Mouse (Mus musculus): ENCODE results near the gene Sub1. TPM values are rescaled to one million over a fixed set of nuclear protein-coding genes. Genes with fewer than 3 reads are reported as not detected.

Sub1 gene
- polyA plus RNA-seq, 1 experiment from 2014 or later: 644 TPM

GRCm38 (mm10) chr15:12009712-12010601 is 13.2 kb upstream of the Sub1 start:
- Histone ChIP-seq H3K4me1 (no peaks in the 10 kb centered on the region), H3K4me3 (peak overlapping the region; percentile 33), H3K4me2 (peak overlapping the region; percentile 56), H3K36me3 (no peaks in the 10 kb centered on the region), H3K27ac (no peak overlapping the region), H3K9me3 (no peaks in the 10 kb centered on the region), H3K9ac (no peak overlapping the region; the same call in 1 of the 2 replicates), H3K27me3 (no peaks in the 10 kb centered on the region; the same call in 1 of the 2 replicates)
- WGBS: 52% methylated on average over 23 of the region's 23 CpGs
- ATAC-seq (ENCODE audit: borderline replicate concordance, extremely low read depth, low FRiP score, low TSS enrichment): no peak

- H3K4me3 ChIP-seq: no peak overlapping the region
- ATAC-seq (ENCODE audit: borderline replicate concordance, extremely low read depth, low FRiP score, low TSS enrichment): no peak
These were observed 12.1 kb upstream of the Sub1 start for GRCm38 (mm10) chr15:12008894-12009293.

GRCm38 (mm10) chr15:12007971-12008800 is 11.4 kb upstream of the Sub1 start:
- H3K4me2 ChIP-seq: no peak overlapping the region
- H3K27me3 ChIP-seq: no peaks in the 10 kb centered on the region; the same call in 1 of the 2 replicates
- no peak for ATAC-seq (ENCODE audit: borderline replicate concordance, extremely low read depth, low FRiP score, low TSS enrichment)
- H3K4me3 ChIP-seq: no peak overlapping the region
- no peaks in the 10 kb centered on the region for H3K9me3 ChIP-seq
- H3K36me3 ChIP-seq: no peaks in the 10 kb centered on the region
- WGBS: 54% methylated on average over 13 of the region's 13 CpGs
- no peak overlapping the region for H3K9ac ChIP-seq
- H3K27ac ChIP-seq: no peak overlapping the region
- no peaks in the 10 kb centered on the region for H3K4me1 ChIP-seq

More at GRCm38 (mm10) chr15:12008894-12009293, 12.1 kb upstream of the Sub1 start:
- Histone ChIP-seq H3K27me3 (no peaks in the 10 kb centered on the region; the same call in 1 of the 2 replicates), H3K9me3 (no peaks in the 10 kb centered on the region), H3K36me3 (no peaks in the 10 kb centered on the region), H3K27ac (no peak overlapping the region), H3K4me1 (no peaks in the 10 kb centered on the region), H3K4me2 (no peak overlapping the region), H3K9ac (no peak overlapping the region)
- 87% methylated on average over 5 of the region's 5 CpGs for WGBS

GRCm38 (mm10) chr15:12007421-12007820 is 10.6 kb upstream of the Sub1 start:
- H3K9me3 ChIP-seq: no peaks in the 10 kb centered on the region
- H3K9ac ChIP-seq: no peak overlapping the region
- ATAC-seq (ENCODE audit: borderline replicate concordance, extremely low read depth, low FRiP score, low TSS enrichment): no peak
- no peaks in the 10 kb centered on the region; the same call in 1 of the 2 replicates for H3K27me3 ChIP-seq
- no peak overlapping the region for H3K4me2 ChIP-seq
- no peak overlapping the region for H3K27ac ChIP-seq
- H3K36me3 ChIP-seq: no peaks in the 10 kb centered on the region
- H3K4me1 ChIP-seq: no peaks in the 10 kb centered on the region
- H3K4me3 ChIP-seq: no peak overlapping the region
- WGBS: 82% methylated on average over 7 of the region's 7 CpGs

GRCm38 (mm10) chr15:12006169-12006568 is 9.4 kb upstream of the Sub1 start:
- H3K4me2 ChIP-seq: no peak overlapping the region

GRCm38 (mm10) chr15:11995815-11996201 is 975 bp downstream of the Sub1 start:
- peaks cover 22% of the 10 kb centered on the region; the same call in 1 of the 2 replicates for H3K4me1 ChIP-seq
- peak overlapping the region; percentile 94 for H3K9ac ChIP-seq
- under 1% methylated on average over 33 of the region's 33 CpGs for WGBS
- peaks cover 14% of the 10 kb centered on the region for H3K36me3 ChIP-seq
- peak overlapping the region; percentile 58 for H3K4me2 ChIP-seq
- H3K27me3 ChIP-seq: no peaks in the 10 kb centered on the region
- no peaks in the 10 kb centered on the region for H3K9me3 ChIP-seq
- ATAC-seq (ENCODE audit: borderline replicate concordance, extremely low read depth, low FRiP score, low TSS enrichment): peak; percentile 98
- peak overlapping the region; percentile 98 for H3K4me3 ChIP-seq
- peak overlapping the region; percentile 85 for H3K27ac ChIP-seq

More at GRCm38 (mm10) chr15:12006169-12006568, 9.4 kb upstream of the Sub1 start:
- Histone ChIP-seq H3K4me3 (no peak overlapping the region), H3K27me3 (no peaks in the 10 kb centered on the region), H3K36me3 (no peaks in the 10 kb centered on the region), H3K27ac (no peak overlapping the region), H3K4me1 (no peaks in the 10 kb centered on the region), H3K9me3 (no peaks in the 10 kb centered on the region), H3K9ac (no peak overlapping the region)
- no peak for ATAC-seq (ENCODE audit: borderline replicate concordance, extremely low read depth, low FRiP score, low TSS enrichment)
- 87% methylated on average over 6 of the region's 6 CpGs for WGBS

GRCm38 (mm10) chr15:11994921-11995814 is 1.6 kb downstream of the Sub1 start:
- peak; percentile 85 for ATAC-seq (ENCODE audit: borderline replicate concordance, extremely low read depth, low FRiP score, low TSS enrichment)
- peak overlapping the region; percentile 98 for H3K4me3 ChIP-seq
- H3K9ac ChIP-seq: peak overlapping the region; percentile 94
- peak overlapping the region; percentile 85 for H3K27ac ChIP-seq
- H3K4me2 ChIP-seq: peak overlapping the region; percentile 58
- WGBS: 1% methylated on average over 54 of the region's 71 CpGs
- H3K4me1 ChIP-seq: peaks cover 22% of the 10 kb centered on the region; the same call in 1 of the 2 replicates
- no peaks in the 10 kb centered on the region for H3K9me3 ChIP-seq
- peaks cover 20% of the 10 kb centered on the region for H3K36me3 ChIP-seq
- H3K27me3 ChIP-seq: no peaks in the 10 kb centered on the region

GRCm38 (mm10) chr15:11994006-11994405 is 2.8 kb downstream of the Sub1 start:
- no peak overlapping the region for H3K27ac ChIP-seq

GRCm38 (mm10) chr15:11991552-11992113 is 5.2 kb downstream of the Sub1 start:
- H3K27ac ChIP-seq: no peak overlapping the region
- peaks cover 52% of the 10 kb centered on the region for H3K36me3 ChIP-seq
- no peak for ATAC-seq (ENCODE audit: borderline replicate concordance, extremely low read depth, low FRiP score, low TSS enrichment)
- WGBS: 55% methylated on average over 3 of the region's 3 CpGs
- no peaks in the 10 kb centered on the region for H3K27me3 ChIP-seq
- no peaks in the 10 kb centered on the region for H3K9me3 ChIP-seq
- H3K9ac ChIP-seq: no peak overlapping the region
- H3K4me1 ChIP-seq: peaks cover 35% of the 10 kb centered on the region; the same call in 1 of the 2 replicates
- no peak overlapping the region for H3K4me2 ChIP-seq
- no peak overlapping the region for H3K4me3 ChIP-seq

More at GRCm38 (mm10) chr15:11994006-11994405, 2.8 kb downstream of the Sub1 start:
- H3K4me1 ChIP-seq: peaks cover 22% of the 10 kb centered on the region; the same call in 1 of the 2 replicates
- H3K4me3 ChIP-seq: peak overlapping the region; percentile 98; the same call in 1 of the 2 replicates
- H3K9ac ChIP-seq: peak overlapping the region; percentile 94; the same call in 1 of the 2 replicates
- 41% methylated on average over 2 of the region's 2 CpGs for WGBS
- H3K36me3 ChIP-seq: peaks cover 30% of the 10 kb centered on the region
- peak overlapping the region; percentile 58 for H3K4me2 ChIP-seq
- H3K27me3 ChIP-seq: no peaks in the 10 kb centered on the region
- H3K9me3 ChIP-seq: no peaks in the 10 kb centered on the region
- no peak for ATAC-seq (ENCODE audit: borderline replicate concordance, extremely low read depth, low FRiP score, low TSS enrichment)

GRCm38 (mm10) chr15:11988580-11988979 is 8.2 kb downstream of the Sub1 start:
- H3K36me3 ChIP-seq: peaks cover 72% of the 10 kb centered on the region
- H3K9ac ChIP-seq: no peak overlapping the region
- H3K27me3 ChIP-seq: no peaks in the 10 kb centered on the region
- H3K4me2 ChIP-seq: no peak overlapping the region
- 0 out of 2 replicates have a peak overlapping the region, but pooled peaks have one; percentile 29 for H3K27ac ChIP-seq
- no peak overlapping the region for H3K4me3 ChIP-seq
- peaks cover 20% of the 10 kb centered on the region; the same call in 1 of the 2 replicates for H3K4me1 ChIP-seq
- WGBS: 83% methylated on average over 4 of the region's 4 CpGs
- no peak for ATAC-seq (ENCODE audit: borderline replicate concordance, extremely low read depth, low FRiP score, low TSS enrichment)
- H3K9me3 ChIP-seq: no peaks in the 10 kb centered on the region

Measured in lung, embryonic 15.5 days (tissue).